Mouse (Mus musculus) MEL (cell line): ENCODE results near the gene Naa16. TPM values are rescaled to one million over a fixed set of nuclear protein-coding genes. Genes with fewer than 3 reads are reported as not detected.

Source experiments
- DNase-seq: peaks from one replicate; pipeline ENCODE4 v3.0.0; 2011; ENCODE audit warnings: low read depth, low spot score
- H3K27ac ChIP-seq: 2 replicates; pipeline ENCODE4 v1.5.1; 2012; ENCODE audit warnings: low read depth, mild to moderate bottlenecking, control low read depth, low read length, moderate library complexity; ENCODE audit not compliant: control insufficient read depth
- H3K27me3 ChIP-seq, 2 experiments: fragments of 150-350 bp in 1 of 2; sonication (generic) in 1 of 2; 2 replicates each; pipeline ENCODE4 v1.6.1; 2012; ENCODE audit warnings: low read length in 2 of 2, mild to moderate bottlenecking in 2 of 2, improper control_type of control experiment in 1 of 2, moderate library complexity in 1 of 2; ENCODE audit not compliant: insufficient read depth in 2 of 2, control insufficient read depth in 1 of 2
- H3K36me3 ChIP-seq, 2 experiments: 2 replicates each; pipeline ENCODE4 v1.6.1; 2012 to 2014; ENCODE audit warnings: low read length in 2 of 2, improper control_type of control experiment in 1 of 2, inconsistent platforms in 1 of 2, mild to moderate bottlenecking in 1 of 2; ENCODE audit not compliant: insufficient read depth in 2 of 2, control insufficient read depth in 1 of 2
- H3K4me1 ChIP-seq, 2 experiments: fragments of 150-350 bp in 1 of 2; sonication (generic) in 1 of 2; 2 replicates each; pipeline ENCODE4 v1.6.1; 2012; ENCODE audit warnings: low read length in 2 of 2, improper control_type of control experiment in 1 of 2, mild to moderate bottlenecking in 1 of 2; ENCODE audit not compliant: insufficient read depth in 2 of 2, control insufficient read depth in 1 of 2
- H3K4me3 ChIP-seq, 2 experiments: fragments of 150-350 bp in 1 of 2; sonication (generic) in 1 of 2; 2 replicates each; pipeline ENCODE4 v1.5.1; 2012; ENCODE audit warnings: low read depth in 2 of 2, low read length in 2 of 2, mild to moderate bottlenecking in 2 of 2, moderate library complexity in 2 of 2, control low read depth in 1 of 2, improper control_type of control experiment in 1 of 2; ENCODE audit not compliant: control insufficient read depth in 1 of 2, insufficient read depth in 1 of 2
- H3K79me2 ChIP-seq: 2 replicates; pipeline ENCODE4 v1.6.1; 2012; ENCODE audit warnings: mild to moderate bottlenecking, low read length, moderate library complexity; ENCODE audit not compliant: control insufficient read depth, poor library complexity, insufficient read depth
- H3K9ac ChIP-seq: 2 replicates; pipeline ENCODE4 v1.6.1; 2012; ENCODE audit warnings: low read depth, mild to moderate bottlenecking, control low read depth, low read length, moderate library complexity; ENCODE audit not compliant: control insufficient read depth, poor library complexity, severe bottlenecking
- H3K9me3 ChIP-seq: fragments of 150-350 bp; sonication (generic); replicated peaks from 2 replicates; pipeline ENCODE4 v1.6.1; 2012; ENCODE audit warnings: mild to moderate bottlenecking, low read length, improper control_type of control experiment, moderate library complexity; ENCODE audit not compliant: insufficient read depth
- BHLHE40 ChIP-seq: IDR thresholded peaks from 2 replicates; pipeline ENCODE4 v1.6.1; 2012; ENCODE audit warnings: low read depth, mild to moderate bottlenecking, inconsistent platforms, low read length, improper control_type of control experiment, borderline replicate concordance
- CHD1 ChIP-seq: IDR thresholded peaks from 2 replicates; pipeline ENCODE4 v1.6.1; 2012; ENCODE audit warnings: low read depth, mild to moderate bottlenecking, inconsistent platforms, low read length, improper control_type of control experiment
- ELF1 ChIP-seq: IDR thresholded peaks from 2 replicates; pipeline ENCODE4 v1.6.1; 2014; ENCODE audit warnings: low read depth, mild to moderate bottlenecking, inconsistent platforms, low read length, improper control_type of control experiment, moderate library complexity
- GATA1 ChIP-seq: IDR thresholded peaks from 2 replicates; pipeline ENCODE4 v1.6.1; 2011; ENCODE audit warnings: low read depth, low read length, improper control_type of control experiment
- HCFC1 ChIP-seq: IDR thresholded peaks from 2 replicates; pipeline ENCODE4 v1.6.1; 2012; ENCODE audit warnings: low read depth, mild to moderate bottlenecking, inconsistent platforms, low read length, improper control_type of control experiment, moderate library complexity
- KAT2A ChIP-seq: conservative IDR thresholded peaks from 2 replicates; pipeline ENCODE4 v1.6.1; 2012; ENCODE audit warnings: low read depth, low read length, improper control_type of control experiment, inconsistent platforms
- NRF1 ChIP-seq: IDR thresholded peaks from 2 replicates; pipeline ENCODE4 v1.6.1; 2014; ENCODE audit warnings: low read depth, mild to moderate bottlenecking, inconsistent platforms, low read length, improper control_type of control experiment, moderate library complexity; ENCODE audit not compliant: poor library complexity, insufficient read depth, severe bottlenecking
- TCF12 ChIP-seq: IDR thresholded peaks from 2 replicates; pipeline ENCODE4 v1.6.1; 2014; ENCODE audit warnings: low read depth, mild to moderate bottlenecking, inconsistent platforms, low read length, improper control_type of control experiment, moderate library complexity
- ZC3H11A ChIP-seq: IDR thresholded peaks from 2 replicates; pipeline ENCODE4 v1.6.1; 2012; ENCODE audit warnings: low read depth, mild to moderate bottlenecking, inconsistent platforms, low read length, improper control_type of control experiment
- ZKSCAN1 ChIP-seq: IDR thresholded peaks from 2 replicates; pipeline ENCODE4 v1.6.1; 2012; ENCODE audit warnings: low read depth, mild to moderate bottlenecking, inconsistent platforms, low read length, improper control_type of control experiment, moderate library complexity
- polyA plus RNA-seq, 2 experiments: library from polyadenylated mRNA; stranded (reverse) in 1 of 2; unstranded in 1 of 2; fragments of >175 nt in 1 of 2; fragments of >200 nt in 1 of 2; gene quantifications; 2 replicates each; pipeline versions ENCODE4 v1.2.1 to v1.2.4; 2012; ENCODE audit warnings: low replicate concordance in 2 of 2, low read depth in 1 of 2; ENCODE audit not compliant: insufficient read length in 2 of 2, insufficient read depth in 1 of 2, missing spikeins in 1 of 2
- total RNA-seq: library from RNA; depleted of rRNA; stranded (reverse); fragments of 300-350 nt; gene quantifications from 2 replicates; pipeline ENCODE4 v1.2.3, GENCODE M21; 2012

The Naa16 gene
- total and polyA plus RNA-seq, 3 experiments: 22.4 to 51.6 TPM; not detected in 1

- DNase-seq: no peak
- H3K4me3 ChIP-seq: no peak overlapping the region
- H3K79me2 ChIP-seq: no peaks in the 10 kb centered on the region
- H3K9ac ChIP-seq: no peak overlapping the region
- peaks cover 0 to 30% of the 10 kb centered on the region in 2 experiments; a peak in 2 of 4 replicates for H3K36me3 ChIP-seq
- H3K4me1 ChIP-seq: peaks cover 14 to 56% of the 10 kb centered on the region in 2 experiments
- no peaks in the 10 kb centered on the region for H3K27me3 ChIP-seq
- TF ChIP-seq HCFC1 (no peak), TCF12 (no peak), ZKSCAN1 (no peak)
- TF ChIP-seq, all 39 proteins: peak for 0
- Histone ChIP-seq H3K27ac (no peak overlapping the region), H3K9me3 (no peaks in the 10 kb centered on the region)
Observed at GRCm38 (mm10) chr14:79299230-79299629, 91.3 kb downstream of the Naa16 start.

- TF ChIP-seq GATA1 (peak; percentile 26; the same call in 1 of the 2 replicates), ELF1 (no peak)
- Histone ChIP-seq H3K79me2 (no peaks in the 10 kb centered on the region), H3K4me3 (no peak overlapping the region), H3K9ac (no peak overlapping the region), H3K4me1 (peaks cover 15 to 61% of the 10 kb centered on the region in 2 experiments), H3K27me3 (no peaks in the 10 kb centered on the region), H3K36me3 (peaks cover 0 to 31% of the 10 kb centered on the region in 2 experiments; a peak in 2 of 4 replicates), H3K9me3 (no peaks in the 10 kb centered on the region), H3K27ac (no peak overlapping the region)
- no peak for DNase-seq
Observed at GRCm38 (mm10) chr14:79298314-79298992, 92.1 kb downstream of the Naa16 start.

- no peak overlapping the region for H3K27ac ChIP-seq
- peaks cover 12 to 51% of the 10 kb centered on the region in 2 experiments for H3K4me1 ChIP-seq
- H3K9ac ChIP-seq: no peak overlapping the region
- no peak overlapping the region for H3K4me3 ChIP-seq
- H3K9me3 ChIP-seq: no peaks in the 10 kb centered on the region
- no peak for DNase-seq
- peaks cover 0 to 28% of the 10 kb centered on the region in 2 experiments; a peak in 2 of 4 replicates for H3K36me3 ChIP-seq
- H3K27me3 ChIP-seq: no peaks in the 10 kb centered on the region
- TF ChIP-seq ELF1 (no peak), ZC3H11A (no peak), KAT2A (no peak), NRF1 (no peak), CHD1 (no peak), BHLHE40 (no peak), HCFC1 (no peak)
- H3K79me2 ChIP-seq: no peaks in the 10 kb centered on the region
Observed at GRCm38 (mm10) chr14:79296836-79297235, 93.7 kb downstream of the Naa16 start.
